Mouse (Mus musculus): Measurements from ENCODE around the gene Myof.

Gene Myof

DNA sequence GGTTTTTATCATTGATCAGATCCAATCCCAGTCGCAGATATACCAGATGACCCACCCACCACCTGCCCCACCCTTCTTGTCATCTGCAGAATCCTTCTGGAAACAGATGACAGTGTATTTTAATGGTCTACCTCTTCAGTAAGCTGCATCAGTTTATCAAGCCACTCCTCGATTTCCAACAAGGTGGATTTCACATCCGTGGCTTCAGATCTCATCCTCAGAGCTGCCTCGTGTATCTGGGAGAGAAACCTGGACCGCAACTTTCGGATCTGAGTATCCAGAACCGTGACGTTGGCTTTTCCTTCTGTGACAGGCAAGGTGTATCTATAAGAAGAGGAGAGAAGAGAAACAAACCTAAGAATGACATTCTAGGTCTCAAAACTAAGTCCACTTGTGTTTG is 89.1 kb downstream of the Myof start:
- DNase-seq (ENCODE audit: low spot score in 2 of 2) = no peak

DNA sequence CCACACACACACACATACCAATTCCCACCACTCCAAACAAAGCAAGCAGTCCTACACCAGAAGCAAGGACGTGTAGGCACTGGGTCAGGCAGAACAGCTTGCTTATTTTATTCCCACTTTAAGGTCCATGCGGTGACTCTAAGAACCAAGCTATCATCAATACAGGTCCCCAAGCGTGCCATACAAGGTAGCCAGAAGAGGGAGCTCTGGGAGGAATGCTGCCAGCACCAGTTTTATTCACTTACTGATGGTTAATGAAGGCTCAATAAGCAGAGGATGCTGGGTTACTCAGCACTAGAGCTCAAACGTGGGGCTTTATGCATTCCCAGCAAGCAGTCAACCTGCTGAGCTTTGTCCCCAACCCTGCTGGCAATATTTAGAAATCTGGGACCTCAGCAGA is 96.7 kb downstream of the Myof start:
- DNase-seq (ENCODE audit: low spot score in 2 of 2) = no peak

DNA sequence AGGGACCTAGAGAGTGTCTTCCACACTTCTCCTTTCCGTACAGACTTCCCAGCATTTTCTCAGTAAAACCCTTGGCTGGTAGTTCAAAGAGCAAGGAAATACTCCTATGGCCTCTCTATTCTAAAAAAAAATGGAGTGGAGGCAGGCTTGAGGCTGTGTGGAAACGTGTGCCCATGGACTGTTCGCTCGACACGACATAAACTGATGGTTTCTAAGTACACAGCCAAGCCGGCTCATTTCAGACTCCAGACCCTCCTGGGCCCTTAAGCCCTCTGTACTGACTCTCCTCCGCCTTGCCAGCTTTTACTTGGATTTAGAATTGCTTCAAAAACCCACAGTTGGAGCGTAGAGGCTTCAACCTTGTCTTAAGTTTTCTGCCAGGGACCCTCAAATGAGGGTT is 97.3 kb downstream of the Myof start:
- no peak for DNase-seq (ENCODE audit: low spot score in 2 of 2)

DNA sequence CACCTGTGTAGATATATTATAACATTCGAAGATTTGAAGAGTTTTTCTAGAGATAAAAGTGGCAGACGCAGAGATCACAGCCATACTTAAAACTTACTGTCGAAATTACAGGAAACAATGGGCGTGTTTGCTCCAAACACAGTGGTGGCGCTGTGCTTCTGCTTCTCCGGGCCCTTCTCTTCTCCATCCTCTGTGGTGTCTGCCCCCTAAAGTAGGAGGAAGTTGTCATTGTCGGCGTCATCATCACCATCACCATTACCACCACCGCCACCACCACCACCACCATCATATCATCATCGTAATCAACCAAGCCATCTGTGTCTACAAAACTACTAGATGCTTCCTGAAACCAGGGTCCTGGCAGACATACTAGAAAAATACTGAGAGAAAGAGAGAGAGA is 104.2 kb downstream of the Myof start:
- DNase-seq (ENCODE audit: low spot score in 2 of 2) = no peak

DNA sequence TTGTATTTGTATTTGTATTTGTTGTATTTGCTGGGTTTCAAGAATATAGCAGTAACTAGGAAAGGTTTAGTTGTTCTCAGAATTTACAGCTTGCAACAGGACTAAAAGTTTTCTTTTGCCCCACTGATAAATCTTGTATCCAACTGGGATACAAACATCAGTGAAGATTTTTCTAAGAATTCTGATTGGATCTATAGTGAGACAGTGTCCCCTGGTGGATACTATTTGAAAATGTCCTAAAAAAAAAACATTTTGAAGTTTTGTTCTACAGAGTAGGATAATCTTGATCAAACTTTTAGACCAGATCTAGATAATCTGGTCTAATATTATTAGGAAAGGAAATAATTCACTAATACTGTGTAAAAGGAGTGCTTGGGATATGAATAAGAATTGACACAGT is 106.3 kb downstream of the Myof start:
- DNase-seq (ENCODE audit: low spot score in 2 of 2) = no peak

DNA sequence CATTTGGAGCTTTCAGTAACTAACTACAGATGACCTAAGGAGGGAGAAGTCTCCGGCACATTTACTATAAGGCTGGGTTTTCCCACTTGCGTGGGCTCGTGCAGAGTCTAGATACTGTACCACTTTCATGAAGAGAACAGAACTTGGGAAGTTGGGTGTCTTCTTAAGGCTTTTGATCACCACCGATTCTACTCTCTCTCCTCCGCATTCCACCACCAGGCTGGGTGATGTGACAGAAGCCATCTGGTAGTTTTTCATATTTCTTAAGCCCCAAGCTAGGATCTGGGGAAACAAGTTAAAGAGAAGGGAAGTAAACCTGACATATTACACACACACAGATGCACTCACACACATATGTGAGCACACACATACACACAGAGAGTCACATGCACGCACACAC is 108.7 kb downstream of the Myof start:
- DNase-seq (ENCODE audit: low spot score in 2 of 2) = no peak

DNA sequence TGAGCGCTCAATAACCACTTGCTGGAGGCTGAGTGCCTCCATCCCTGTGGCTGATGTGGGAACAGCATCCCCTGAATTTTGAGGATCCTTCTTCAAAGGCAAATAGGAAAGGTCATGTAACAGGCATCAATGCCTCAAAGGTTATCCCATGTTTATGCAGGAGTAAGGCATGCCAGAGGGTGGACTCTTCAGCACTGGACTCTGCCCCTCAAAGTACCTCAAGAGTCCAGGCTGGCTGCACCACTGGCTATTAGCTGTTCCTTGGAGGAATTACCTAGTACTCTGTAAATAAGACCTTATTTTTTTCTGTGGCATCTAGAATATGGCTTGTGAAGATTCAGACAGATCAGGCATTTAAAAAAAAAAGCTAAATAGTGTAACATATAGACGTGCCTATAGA is 111.2 kb downstream of the Myof start:
- DNase-seq (ENCODE audit: low spot score in 2 of 2) = no peak

DNA sequence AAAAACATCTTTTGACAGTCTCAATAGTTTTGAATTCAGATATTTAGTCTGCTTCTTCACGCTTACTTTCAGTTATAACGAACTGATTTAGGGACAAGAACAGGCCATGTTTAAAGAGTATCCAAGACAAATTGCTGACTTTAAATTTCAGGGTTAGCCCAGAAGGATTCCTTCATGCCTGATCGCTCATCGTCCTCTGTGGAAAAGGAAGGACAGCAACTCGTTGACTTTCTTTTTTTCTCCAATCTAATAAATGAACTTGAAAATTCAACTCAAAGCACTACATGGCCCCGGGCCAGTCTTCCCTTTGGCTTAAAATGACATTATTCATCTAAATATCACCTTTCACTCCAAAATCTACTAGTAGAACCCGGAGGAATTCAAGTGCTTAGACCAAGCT is 115.5 kb downstream of the Myof start:
- DNase-seq (ENCODE audit: low spot score in 2 of 2) = no peak

DNA sequence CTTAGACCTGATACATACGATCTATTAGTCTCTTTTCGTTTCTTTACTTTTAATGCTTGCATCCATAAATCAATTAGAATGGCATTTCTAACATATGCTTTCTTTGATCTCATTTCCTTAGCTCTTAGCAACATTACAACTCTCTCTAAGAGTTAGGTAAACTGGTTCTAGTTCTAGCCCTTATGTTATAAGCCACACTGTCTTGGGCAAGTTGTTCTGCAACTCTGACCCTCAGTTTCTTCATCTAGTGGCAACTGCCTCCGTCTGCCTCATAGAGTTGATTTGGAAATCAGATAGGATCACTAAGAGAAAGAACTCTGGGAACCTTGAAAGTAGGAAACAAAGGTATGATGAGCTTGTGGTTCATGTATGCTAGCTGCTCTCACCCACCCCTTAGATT is 118.1 kb downstream of the Myof start:
- DNase-seq (ENCODE audit: low spot score in 2 of 2) = no peak

DNA sequence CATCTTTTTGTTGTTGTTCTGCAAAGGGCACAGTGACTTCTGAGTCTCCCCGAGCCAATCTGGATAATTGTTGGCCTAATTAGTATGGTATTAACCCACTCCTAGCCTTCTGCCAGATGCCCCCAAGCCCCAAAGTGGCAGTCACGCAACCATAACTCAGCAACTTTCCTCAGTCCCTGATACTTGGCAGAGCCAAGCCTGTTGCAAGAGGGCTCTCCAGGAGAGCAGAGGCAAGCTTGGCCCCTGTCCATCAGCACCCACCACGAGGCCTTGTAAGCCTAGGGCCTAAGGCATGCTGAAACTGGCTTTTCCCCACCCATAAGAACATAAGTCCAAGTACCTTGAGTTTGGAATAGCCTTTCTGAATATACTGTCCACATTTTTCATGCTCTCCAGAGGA is 119.1 kb downstream of the Myof start:
- DNase-seq (ENCODE audit: low spot score in 2 of 2) = no peak

DNA sequence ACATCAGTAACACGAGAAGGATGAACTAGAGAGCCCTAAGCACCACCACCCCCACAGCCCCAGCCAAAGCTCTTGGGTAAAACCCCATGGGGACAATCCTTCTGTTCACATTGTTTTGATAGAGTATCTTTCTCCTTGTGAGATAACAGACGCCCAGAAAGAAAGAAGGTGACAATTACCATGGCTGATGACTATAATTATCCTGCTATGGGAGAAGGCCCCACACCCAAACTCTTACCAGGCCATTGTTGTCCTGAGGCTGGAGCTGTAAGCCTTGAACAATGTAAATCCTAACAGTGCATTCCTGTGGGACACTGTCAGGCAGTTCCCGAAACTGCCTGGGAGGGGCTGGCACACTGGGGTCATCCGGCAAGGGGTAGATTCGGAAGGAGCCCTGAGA is 122.3 kb downstream of the Myof start:
- no peak for DNase-seq (ENCODE audit: low spot score in 2 of 2)

DNA sequence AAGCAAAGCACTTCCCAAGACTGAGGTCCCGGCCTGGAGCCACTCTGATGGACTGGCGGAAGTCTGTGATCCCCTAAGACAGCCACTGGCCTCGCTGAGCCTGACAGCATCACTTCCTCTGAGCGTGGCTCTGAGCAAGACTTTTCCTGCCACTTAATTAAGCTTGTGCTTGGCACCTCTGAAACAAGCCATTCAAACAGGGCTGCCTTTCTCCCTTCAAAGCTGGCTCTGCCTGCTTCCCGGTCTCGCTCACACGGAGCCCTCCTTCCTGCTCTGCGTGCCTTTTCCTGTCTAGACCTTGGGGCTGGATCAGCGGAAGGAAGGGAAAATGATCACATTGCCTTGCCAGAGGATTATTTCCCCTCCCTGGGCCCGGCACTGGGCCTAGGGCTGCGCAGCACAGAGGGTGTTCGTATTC is 124.9 kb downstream of the Myof start:
- DNase-seq (ENCODE audit: low spot score in 2 of 2) = no peak

DNA sequence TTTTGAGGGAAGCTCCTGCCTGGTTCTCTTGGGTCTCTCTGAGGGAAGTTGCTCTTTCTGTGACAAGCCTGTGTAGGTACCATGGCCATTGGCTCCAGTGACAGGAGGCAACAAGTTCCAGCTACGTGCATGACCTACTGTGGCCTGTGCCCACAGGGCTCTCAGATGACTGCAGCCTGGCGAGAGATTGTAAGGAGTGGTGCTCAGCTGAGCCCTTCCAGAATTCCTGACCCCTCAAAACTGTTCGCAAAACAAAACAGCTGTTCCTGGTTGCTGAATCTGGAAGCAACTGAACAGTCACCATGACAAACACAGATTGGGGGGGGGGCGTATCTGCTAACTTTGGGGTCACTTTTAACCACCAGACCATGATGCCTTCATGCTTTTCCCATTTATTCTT is 129.1 kb downstream of the Myof start:
- no peak for DNase-seq (ENCODE audit: low spot score in 2 of 2)

DNA sequence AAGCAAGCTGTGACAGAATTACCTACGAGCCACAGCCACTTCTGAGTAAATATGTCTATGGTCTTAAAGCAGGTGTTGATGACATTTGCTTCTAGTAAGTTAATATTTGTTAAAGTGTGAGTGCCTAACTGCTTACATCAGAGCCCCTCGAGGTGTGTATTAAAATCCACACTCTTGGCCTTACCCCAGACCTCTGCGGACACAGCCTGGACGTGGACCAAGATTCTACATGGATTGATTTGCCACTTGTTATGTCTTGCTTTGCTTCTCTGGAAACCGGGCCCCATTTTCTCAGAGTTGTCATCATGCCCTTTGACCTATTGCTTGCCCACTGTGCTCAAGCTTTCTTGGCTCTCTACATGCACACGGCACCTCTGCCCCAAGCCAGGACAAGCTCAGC is 130.9 kb downstream of the Myof start:
- DNase-seq (ENCODE audit: low spot score in 2 of 2) = no peak

DNA sequence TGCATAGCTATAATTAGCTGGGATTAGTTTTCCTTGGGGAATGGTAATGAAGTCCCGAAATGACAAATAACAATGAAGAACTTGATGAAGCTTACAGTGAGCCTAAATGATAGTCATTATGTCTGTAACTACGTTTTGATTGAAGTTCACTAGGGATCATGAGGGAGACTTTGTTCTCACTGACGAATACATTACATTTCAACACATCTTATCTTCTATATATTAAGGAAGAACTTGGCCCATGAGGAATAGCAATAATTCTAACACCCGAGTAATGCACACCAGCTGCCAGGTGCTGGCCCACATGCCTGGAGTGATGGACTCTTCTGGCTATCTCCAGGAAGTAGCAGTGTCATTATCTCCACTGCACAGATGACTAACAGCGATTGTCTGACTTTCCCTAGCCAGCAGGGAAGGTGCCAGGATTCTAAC is 133.5 kb downstream of the Myof start:
- DNase-seq (ENCODE audit: low spot score in 2 of 2) = no peak

DNA sequence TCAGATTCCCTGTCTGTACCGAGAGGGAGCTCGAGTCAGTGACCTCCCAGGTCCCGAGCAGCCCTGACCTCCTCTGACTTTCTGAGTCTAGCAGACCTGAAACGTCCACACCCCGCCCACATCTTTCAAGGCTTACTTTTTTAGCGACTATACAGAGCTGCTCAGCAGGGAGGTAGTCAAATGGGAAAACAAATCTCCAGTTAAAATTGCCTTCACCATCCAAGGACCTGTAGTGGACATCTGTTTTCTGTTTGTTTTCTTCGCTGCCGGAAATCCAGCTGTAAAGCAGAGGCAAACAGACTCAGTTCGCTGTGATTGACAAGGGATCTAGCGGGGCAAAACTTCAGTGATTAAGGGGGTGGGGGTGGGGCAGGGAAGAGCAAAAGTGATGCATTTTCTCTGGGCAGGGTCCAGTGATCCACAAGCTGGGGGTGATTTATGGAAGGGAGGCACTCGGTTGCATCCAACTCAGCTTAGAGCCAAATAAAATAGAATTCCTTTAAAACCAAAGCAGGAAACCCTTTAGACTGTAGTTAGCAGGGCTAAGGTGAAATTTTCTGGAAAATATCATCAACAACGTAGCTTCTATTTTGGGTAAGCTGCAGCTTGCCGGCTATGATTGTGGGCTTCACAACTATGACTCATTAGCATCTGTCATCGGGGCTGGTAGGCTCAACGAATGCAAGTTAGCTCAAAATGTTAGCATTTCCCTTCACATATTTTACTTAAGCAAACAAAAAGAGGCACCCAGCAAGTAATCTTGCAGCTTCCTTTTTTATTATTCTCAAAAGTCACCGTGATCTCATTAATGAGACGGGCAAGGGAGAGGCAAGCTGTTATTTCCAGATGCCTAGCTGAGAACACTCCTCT is 135.7 kb downstream of the Myof start:
- DNase-seq (ENCODE audit: low spot score in 2 of 2) = no peak

DNA sequence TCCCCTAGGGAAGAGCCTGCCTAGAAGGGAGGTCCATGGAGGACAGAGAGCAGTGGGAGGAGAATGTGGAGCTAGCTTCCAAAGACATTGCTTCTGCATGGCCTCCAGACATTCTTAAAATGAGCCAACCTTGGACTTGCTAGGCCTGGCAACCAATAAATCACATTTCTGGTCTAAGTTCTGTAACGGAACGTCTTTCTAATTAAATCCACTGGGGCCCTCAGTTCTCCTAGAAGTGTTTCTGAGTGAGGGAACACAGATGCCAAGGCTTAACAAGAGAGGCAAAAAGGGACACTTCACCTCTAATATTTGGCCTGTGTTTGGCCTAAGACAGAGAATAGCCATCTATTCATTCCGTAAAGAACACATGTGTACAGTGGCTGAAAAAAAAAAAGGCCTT is 136.5 kb downstream of the Myof start:
- no peak for DNase-seq (ENCODE audit: low spot score in 2 of 2)

DNA sequence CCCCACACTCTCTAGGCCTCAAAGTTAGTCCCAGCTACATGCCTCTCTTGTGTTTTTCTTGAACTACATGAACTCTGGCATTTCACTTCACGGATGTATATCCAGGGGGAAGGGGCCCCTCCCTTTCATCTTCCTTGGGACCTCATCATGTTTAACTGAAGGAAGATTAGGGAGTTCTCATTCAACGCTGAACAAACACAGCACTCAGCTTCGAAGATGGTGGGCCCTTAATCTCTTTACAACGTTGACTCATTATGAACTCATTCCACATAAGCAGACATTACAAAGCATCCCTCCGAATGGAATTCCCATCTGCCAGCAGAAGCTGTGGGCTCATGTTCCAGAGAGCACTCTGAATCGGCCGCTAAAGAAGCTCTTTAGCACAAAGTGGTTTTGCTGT is 147.3 kb downstream of the Myof start:
- no peak for DNase-seq (ENCODE audit: low spot score in 2 of 2)

DNA sequence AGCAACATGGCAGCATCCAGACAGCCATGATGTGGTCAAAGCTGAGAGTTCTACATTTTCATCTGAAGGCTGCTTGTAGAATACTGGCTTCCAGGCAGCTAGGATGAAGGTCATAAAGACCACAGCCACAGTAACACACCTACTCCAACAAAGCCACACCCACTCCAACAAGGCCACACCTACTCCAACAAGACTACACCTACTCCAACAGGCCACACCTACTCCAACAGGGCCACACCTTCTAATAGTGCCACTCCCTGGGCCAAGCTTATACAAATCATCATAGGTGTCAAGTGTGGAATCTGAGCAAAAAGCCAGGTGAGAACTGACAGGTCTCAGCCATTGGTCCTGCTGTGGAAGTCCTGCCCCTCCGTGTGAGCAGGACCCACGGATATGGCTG is 152.4 kb downstream of the Myof start:
- DNase-seq (ENCODE audit: low spot score in 2 of 2) = no peak

DNA sequence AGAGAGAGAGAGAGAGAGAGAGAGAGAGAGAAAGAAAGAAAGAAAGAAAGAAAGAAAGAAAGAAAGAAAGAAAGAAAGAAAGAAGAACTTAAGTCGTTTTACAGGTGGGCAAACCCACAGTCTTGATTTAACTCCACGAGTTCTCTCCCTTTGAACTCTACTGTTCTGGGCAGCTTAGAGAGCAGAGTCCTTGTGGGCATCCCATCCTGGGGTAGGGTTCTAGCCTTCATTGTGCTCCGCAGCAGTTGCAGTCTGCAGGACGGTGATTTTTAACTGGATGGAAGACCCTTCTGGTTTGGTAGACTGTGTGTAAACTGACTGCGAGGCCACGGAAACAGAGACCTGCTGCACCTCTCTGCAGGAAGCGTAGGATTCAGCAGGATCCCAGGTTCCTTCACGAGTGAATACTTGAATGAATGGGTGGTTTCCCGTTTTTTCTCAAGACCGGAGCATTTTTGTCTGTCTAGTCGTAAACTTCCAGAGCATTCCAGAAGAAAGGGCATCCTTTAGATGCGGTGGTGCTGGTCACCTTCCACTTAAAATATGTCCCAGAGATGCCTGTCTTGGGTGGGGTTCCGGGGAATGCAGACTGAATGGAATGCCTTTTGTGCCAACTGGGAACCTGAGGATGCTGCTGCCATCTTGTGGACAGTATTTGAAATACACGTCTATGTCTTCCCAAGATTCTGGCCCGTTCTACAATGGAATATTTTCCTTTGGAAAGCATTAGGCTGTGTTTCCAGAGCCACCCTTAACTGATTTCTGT is 156.8 kb downstream of the Myof start:
- peak in 1 of 2 experiments; percentile 39 for DNase-seq (ENCODE audit: low spot score in 2 of 2)

DNA sequence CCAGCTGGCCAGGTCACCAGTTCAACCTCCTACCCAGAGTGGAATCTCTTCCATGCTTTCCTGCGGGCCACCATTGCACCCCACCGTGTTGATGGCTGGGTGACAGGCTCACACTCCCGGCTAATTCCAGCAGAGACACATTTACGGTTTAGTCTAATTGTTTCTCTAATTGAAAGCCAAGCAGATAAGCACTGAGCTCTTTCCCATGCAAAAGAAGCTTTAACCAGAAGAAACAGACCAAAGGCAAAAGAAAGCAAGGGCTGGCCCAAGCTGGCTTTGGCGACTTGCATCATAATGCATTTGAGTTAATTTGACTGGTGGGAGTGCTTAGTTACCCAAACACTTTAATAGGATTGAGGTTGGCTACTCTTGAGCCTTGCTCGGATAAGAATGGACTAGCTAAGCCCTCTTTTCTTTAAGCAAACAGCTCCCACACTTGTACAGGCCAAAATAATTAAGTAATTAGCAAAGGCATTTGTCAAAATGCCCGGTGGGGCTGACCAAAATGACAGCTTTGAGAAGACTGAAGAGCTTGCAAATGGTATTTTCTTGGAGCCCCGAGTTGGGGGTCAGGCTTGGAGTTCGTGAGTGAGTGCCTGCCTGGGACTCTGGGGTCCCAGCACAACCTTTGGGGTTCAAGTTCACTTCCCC is 161.8 kb downstream of the Myof start:
- no peak for DNase-seq (ENCODE audit: low spot score in 2 of 2)

DNA sequence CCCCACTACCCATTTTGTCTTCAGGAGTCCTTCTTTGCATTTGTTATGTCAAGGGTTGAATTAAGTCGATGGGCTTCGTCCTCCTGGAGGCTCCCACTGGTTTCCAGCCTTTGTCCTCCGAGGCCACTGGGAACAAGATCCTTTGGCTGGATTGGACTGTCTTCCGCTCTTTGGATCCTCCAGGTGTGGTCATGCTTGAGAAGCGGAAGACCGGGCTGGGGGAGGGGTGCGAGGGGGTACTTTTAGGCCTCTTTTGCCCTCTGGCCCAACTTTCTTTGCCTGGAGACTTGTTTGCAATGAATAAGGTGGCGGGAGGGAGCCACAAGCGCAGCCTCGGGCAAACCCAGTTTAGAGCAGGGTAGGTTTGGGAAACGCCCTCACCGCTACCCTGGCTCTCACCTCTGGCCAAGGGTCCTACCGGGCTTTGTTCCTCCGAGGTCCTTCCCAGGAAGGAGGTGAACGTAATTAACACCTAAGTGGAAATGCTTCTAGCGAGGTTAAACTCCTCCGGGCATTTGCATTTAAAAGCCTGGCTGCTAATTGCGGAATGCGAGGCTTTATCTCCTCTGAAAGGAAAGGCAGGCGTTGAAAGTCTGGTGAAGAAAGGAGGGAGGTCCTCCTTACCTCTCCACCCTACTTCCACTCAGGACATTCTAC is 165.7 kb downstream of the Myof start:
- DNase-seq (ENCODE audit: low spot score in 2 of 2) = no peak
